Mouse (Mus musculus) limb, embryonic 14.5 days (tissue): ENCODE results near the gene Mrpl24. TPM values are rescaled to one million over a fixed set of nuclear protein-coding genes. Genes with fewer than 3 reads are reported as not detected.

Source experiments
- ATAC-seq: fragments of 200-750 bp; cut with Nextera tagmentation; 2 replicates; pipeline ENCODE4 v1.8.0; 2017; ENCODE audit warnings: low read depth, moderate number of reproducible peaks, moderate TSS enrichment; ENCODE audit not compliant: low FRiP score
- DNase-seq: peaks from one replicate; pipeline ENCODE4 v3.0.0-alpha.2; 2015; ENCODE audit warnings: low spot score
- H3K27ac ChIP-seq: fragments of 300-500 bp; sonication (generic); replicated peaks from 2 replicates; pipeline ENCODE4 v1.5.1; 2014; ENCODE audit warnings: low read depth, mild to moderate bottlenecking, low read length, moderate library complexity, mixed read lengths
- H3K27me3 ChIP-seq: fragments of 300-500 bp; sonication (generic); 2 replicates; pipeline ENCODE4 v1.6.1; 2014; ENCODE audit warnings: low read length, mixed read lengths; ENCODE audit not compliant: control insufficient read depth, insufficient read depth
- H3K36me3 ChIP-seq: fragments of 300-500 bp; sonication (generic); 2 replicates; pipeline ENCODE4 v1.6.1; 2014; ENCODE audit warnings: mild to moderate bottlenecking, low read length, moderate library complexity, mixed read lengths; ENCODE audit not compliant: control insufficient read depth, insufficient read depth
- H3K4me1 ChIP-seq: fragments of 300-500 bp; sonication (generic); 2 replicates; pipeline ENCODE4 v1.6.1; 2014; ENCODE audit warnings: antibody characterized with exemption, low read length, mixed read lengths; ENCODE audit not compliant: control insufficient read depth, insufficient read depth
- H3K4me2 ChIP-seq: fragments of 300-500 bp; sonication (generic); replicated peaks from 2 replicates; pipeline ENCODE4 v1.6.1; 2014; ENCODE audit warnings: low read depth, mild to moderate bottlenecking, low read length, moderate library complexity; ENCODE audit not compliant: severe bottlenecking
- H3K4me3 ChIP-seq: fragments of 300-500 bp; sonication (generic); replicated peaks from 2 replicates; pipeline ENCODE4 v1.5.1; 2014; ENCODE audit warnings: low read length
- H3K9ac ChIP-seq: fragments of 300-500 bp; sonication (generic); 2 replicates; pipeline ENCODE4 v1.6.1; 2014; ENCODE audit warnings: mild to moderate bottlenecking, low read depth, low read length, moderate library complexity; ENCODE audit not compliant: severe bottlenecking
- H3K9me3 ChIP-seq: fragments of 300-500 bp; sonication (generic); 2 replicates; pipeline ENCODE4 v1.6.1; 2016; ENCODE audit warnings: low read length; ENCODE audit not compliant: control insufficient read depth
- POLR2A ChIP-seq: fragments of 200-500 bp; IDR thresholded peaks from 2 replicates; pipeline ENCODE4 v1.8.0; 2012; ENCODE audit warnings: inconsistent platforms, mild to moderate bottlenecking, moderate library complexity, borderline replicate concordance; ENCODE audit not compliant: insufficient read depth, insufficient read length; ENCODE audit errors: extremely low read depth
- WGBS: fragments of 180-500 bp; shearing (Covaris S2); extraction: QIAGEN DNeasy Blood & Tissue Kit; methylation state at CpG from one replicate; pipeline ENCODE4 v1.1.7; 2014; 5-methylcytosine and 5-hydroxymethylcytosine counted together
- polyA plus RNA-seq, 2 experiments: library from polyadenylated mRNA; depleted of rRNA in 1 of 2; stranded (reverse) in 1 of 2; unstranded in 1 of 2; fragments of >200 nt; fragmentation: Nextera tagmentation in 1 of 2; extraction: Ambion mirVana in 1 of 2; gene quantifications; 2 replicates each; pipeline versions ENCODE4 v1.2.1 to v1.2.3; 2012 to 2014

The Mrpl24 gene
- polyA plus RNA-seq, 2 experiments: 66.2 to 124 TPM

- H3K4me2 ChIP-seq: no peak overlapping the region
- ATAC-seq (no peak), DNase-seq (no peak)
- H3K27me3 ChIP-seq: no peaks in the 10 kb centered on the region
- H3K9ac ChIP-seq: no peak overlapping the region
- no peak for TF ChIP-seq POLR2A
- H3K4me3 ChIP-seq: no peak overlapping the region
- H3K9me3 ChIP-seq: no peaks in the 10 kb centered on the region
- no peak overlapping the region for H3K27ac ChIP-seq
- 84% methylated on average over 7 of the region's 7 CpGs for WGBS
- peaks cover 25% of the 10 kb centered on the region for H3K4me1 ChIP-seq
- peaks cover 41% of the 10 kb centered on the region for H3K36me3 ChIP-seq
Measured at GRCm38 (mm10) chr3:87913491-87913890, 5.8 kb upstream of the Mrpl24 start.

GRCm38 (mm10) chr3:87913891-87914290 lies 5.4 kb upstream of the Mrpl24 start:
- H3K4me2 ChIP-seq: no peak overlapping the region
- H3K27ac ChIP-seq: no peak overlapping the region
- WGBS: 93% methylated on average over 10 of the region's 10 CpGs
- H3K9ac ChIP-seq: no peak overlapping the region
- peaks cover 21% of the 10 kb centered on the region for H3K4me1 ChIP-seq
- ATAC-seq: no peak
- DNase-seq: no peak
- H3K4me3 ChIP-seq: no peak overlapping the region
- no peaks in the 10 kb centered on the region for H3K9me3 ChIP-seq
- H3K36me3 ChIP-seq: peaks cover 41% of the 10 kb centered on the region
- no peak for TF ChIP-seq POLR2A
- no peaks in the 10 kb centered on the region for H3K27me3 ChIP-seq

DNA sequence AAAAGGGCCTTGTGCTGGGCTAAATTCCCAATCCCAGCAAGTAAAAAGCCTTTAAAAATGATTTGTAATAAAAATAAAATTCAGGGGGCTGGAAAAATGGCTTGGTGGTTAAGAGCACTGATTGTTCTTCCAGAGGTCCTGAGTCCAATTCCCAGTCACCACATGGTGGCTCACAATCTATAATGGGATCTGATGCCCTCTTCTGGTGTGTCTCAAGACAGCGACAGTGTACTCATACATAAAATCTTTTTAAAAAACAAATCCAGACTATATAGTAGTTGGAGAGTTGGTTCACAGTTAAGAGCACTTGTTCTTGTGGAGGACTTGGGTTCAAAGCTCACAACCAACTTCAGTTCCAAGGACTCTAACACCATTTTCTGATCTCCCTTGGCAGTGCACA lies 2.3 kb upstream of the Mrpl24 start:
- WGBS: 100% methylated on average over 1 of the region's 1 CpGs
- H3K27me3 ChIP-seq: no peaks in the 10 kb centered on the region
- ATAC-seq (no peak), DNase-seq (no peak)
- no peak overlapping the region for H3K4me2 ChIP-seq
- H3K36me3 ChIP-seq: peaks cover 44% of the 10 kb centered on the region
- peaks cover 4% of the 10 kb centered on the region; the same call in 1 of the 2 replicates for H3K4me1 ChIP-seq
- H3K4me3 ChIP-seq: no peak overlapping the region
- no peak overlapping the region for H3K27ac ChIP-seq
- H3K9me3 ChIP-seq: no peaks in the 10 kb centered on the region
- no peak for TF ChIP-seq POLR2A
- H3K9ac ChIP-seq: no peak overlapping the region

GRCm38 (mm10) chr3:87918551-87918950 lies 755 bp upstream of the Mrpl24 start:
- Histone ChIP-seq H3K4me1 (peaks cover 4% of the 10 kb centered on the region; the same call in 1 of the 2 replicates), H3K4me3 (no peak overlapping the region), H3K4me2 (no peak overlapping the region), H3K36me3 (peaks cover 52% of the 10 kb centered on the region), H3K9ac (no peak overlapping the region), H3K9me3 (no peaks in the 10 kb centered on the region), H3K27ac (no peak overlapping the region), H3K27me3 (no peaks in the 10 kb centered on the region)
- DNase-seq (no peak), ATAC-seq (no peak)
- WGBS: 96% methylated on average over 1 of the region's 1 CpGs
- TF ChIP-seq POLR2A: no peak

DNA sequence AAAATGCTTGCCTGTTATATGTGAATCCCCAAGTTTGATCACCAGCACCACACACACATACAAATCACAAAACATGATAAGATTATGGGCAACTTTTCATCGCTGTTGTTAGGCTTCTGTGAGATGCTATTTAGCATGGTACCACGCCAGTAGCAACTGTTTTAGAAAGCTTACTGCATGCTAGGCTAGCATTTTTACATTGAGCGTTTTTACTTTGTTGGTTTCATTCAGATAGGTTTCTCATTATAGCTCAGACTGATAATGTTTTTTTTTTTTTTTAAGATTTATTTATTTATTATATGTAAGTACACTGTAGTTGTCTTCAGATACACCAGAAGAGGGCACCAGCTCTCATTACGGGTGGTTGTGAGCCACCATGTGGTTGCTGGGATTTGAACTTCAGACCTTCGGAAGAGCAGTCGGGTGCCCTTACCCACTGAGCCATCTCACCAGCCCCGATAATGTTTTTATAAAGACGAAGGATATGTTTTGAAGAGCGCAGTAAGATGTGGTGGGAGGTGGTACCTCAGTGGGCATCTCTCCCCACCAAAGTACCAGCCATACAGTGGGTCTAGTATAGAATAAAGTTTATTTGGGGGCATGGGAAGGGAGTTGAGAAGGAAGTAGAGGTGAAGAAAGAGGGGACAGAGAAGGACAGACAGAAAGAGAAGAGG lies 1.1 kb downstream of the Mrpl24 start:
- no peak for DNase-seq
- no peak for ATAC-seq
- Histone ChIP-seq H3K4me1 (peaks cover 4% of the 10 kb centered on the region; the same call in 1 of the 2 replicates), H3K27me3 (no peaks in the 10 kb centered on the region), H3K9ac (peak overlapping the region; percentile 74), H3K4me2 (peak overlapping the region; percentile 79), H3K27ac (no peak overlapping the region), H3K36me3 (peaks cover 52% of the 10 kb centered on the region), H3K4me3 (peak overlapping the region; percentile 70), H3K9me3 (no peaks in the 10 kb centered on the region)
- 69% methylated on average over 9 of the region's 9 CpGs for WGBS
- TF ChIP-seq POLR2A: no peak

DNA sequence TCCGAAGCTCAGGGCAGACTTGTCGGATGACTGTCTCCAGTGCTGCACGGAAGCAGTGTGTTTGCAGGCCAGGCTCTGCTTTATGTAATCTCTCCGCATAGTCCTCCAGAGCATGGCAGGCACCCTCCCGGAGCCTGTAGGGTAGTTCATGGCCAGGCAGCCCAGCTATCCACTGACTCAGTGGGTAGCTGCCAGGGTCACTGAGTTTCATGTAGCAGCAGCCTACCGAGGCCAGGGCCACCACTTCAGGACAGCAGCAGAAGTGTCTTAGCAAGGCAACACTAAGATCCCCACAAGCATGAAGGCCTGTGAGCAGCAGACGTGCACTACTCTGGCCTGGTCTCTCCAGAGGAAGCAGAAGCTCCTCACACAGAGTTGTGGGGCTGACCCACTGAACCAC lies 5.7 kb downstream of the Mrpl24 start:
- no peak for DNase-seq
- H3K4me3 ChIP-seq: no peak overlapping the region
- WGBS: 93% methylated on average over 7 of the region's 7 CpGs
- no peak overlapping the region for H3K4me2 ChIP-seq
- TF ChIP-seq POLR2A: no peak
- H3K9ac ChIP-seq: no peak overlapping the region
- H3K27me3 ChIP-seq: no peaks in the 10 kb centered on the region
- H3K36me3 ChIP-seq: peaks cover 54% of the 10 kb centered on the region
- no peak overlapping the region for H3K27ac ChIP-seq
- H3K9me3 ChIP-seq: no peaks in the 10 kb centered on the region
- ATAC-seq: no peak
- H3K4me1 ChIP-seq: peaks cover 10% of the 10 kb centered on the region
